Mouse (Mus musculus): ENCODE data around the gene Rbm20. TPM values are rescaled to one million over a fixed set of nuclear protein-coding genes. Genes with fewer than 3 reads are reported as not detected.
"Not testable (repeated sequence)": the region's sequence is repeated elsewhere in the genome, so short reads cannot be mapped to it uniquely, and the experiment has no call there.

Rbm20 gene
- total RNA-seq, 2 experiments from 2014 or later, result 2.1 to 3.0 TPM

GRCm38 (mm10) chr19:53788621-53789331, 111.7 kb downstream of the Rbm20 start:
- DNase-seq (ENCODE audit: low spot score in 2 of 2), result no peak

GRCm38 (mm10) chr19:53789571-53789970, 112.5 kb downstream of the Rbm20 start:
- DNase-seq (ENCODE audit: low spot score in 2 of 2), result no peak

- DNase-seq (ENCODE audit: low spot score in 2 of 2), result no peak
Measured at GRCm38 (mm10) chr19:53791751-53792720, 114.9 kb downstream of the Rbm20 start.

- no peak for DNase-seq (ENCODE audit: low spot score in 2 of 2)
Measured at GRCm38 (mm10) chr19:53792976-53793897, 116.1 kb downstream of the Rbm20 start.

GRCm38 (mm10) chr19:53793994-53794890, 117.1 kb downstream of the Rbm20 start:
- no peak for DNase-seq (ENCODE audit: low spot score in 2 of 2)

GRCm38 (mm10) chr19:53794996-53795395, 117.9 kb downstream of the Rbm20 start:
- no peak for DNase-seq (ENCODE audit: low spot score in 2 of 2)

GRCm38 (mm10) chr19:53796020-53796419, 118.9 kb downstream of the Rbm20 start:
- no peak for DNase-seq (ENCODE audit: low spot score in 2 of 2)

- no peak for DNase-seq (ENCODE audit: low spot score in 2 of 2)
Measured at GRCm38 (mm10) chr19:53797770-53798169, 120.7 kb downstream of the Rbm20 start.

- no peak for DNase-seq (ENCODE audit: low spot score in 2 of 2)
Measured at GRCm38 (mm10) chr19:53799885-53800284, 122.8 kb downstream of the Rbm20 start.

- no peak for DNase-seq (ENCODE audit: low spot score in 2 of 2)
Measured at GRCm38 (mm10) chr19:53800365-53800999, 123.4 kb downstream of the Rbm20 start.

- DNase-seq (ENCODE audit: low spot score in 2 of 2), result no peak
Measured at GRCm38 (mm10) chr19:53801380-53801779, 124.3 kb downstream of the Rbm20 start.

GRCm38 (mm10) chr19:53801789-53802683, 124.9 kb downstream of the Rbm20 start:
- no peak for DNase-seq (ENCODE audit: low spot score in 2 of 2)

GRCm38 (mm10) chr19:53803954-53804353, 126.8 kb downstream of the Rbm20 start:
- DNase-seq (ENCODE audit: low spot score in 2 of 2), result no peak

GRCm38 (mm10) chr19:53805063-53805462, 128.0 kb downstream of the Rbm20 start:
- no peak for DNase-seq (ENCODE audit: low spot score in 2 of 2)

GRCm38 (mm10) chr19:53806126-53806525, 129.0 kb downstream of the Rbm20 start:
- DNase-seq (ENCODE audit: low spot score in 2 of 2), result peak in 1 of 2 experiments; percentile 27

GRCm38 (mm10) chr19:53806526-53807275, 129.6 kb downstream of the Rbm20 start:
- not testable (repeated sequence) for DNase-seq (ENCODE audit: low spot score in 2 of 2)

- no peak for DNase-seq (ENCODE audit: low spot score in 2 of 2)
Measured at GRCm38 (mm10) chr19:53807276-53807801, 130.2 kb downstream of the Rbm20 start.
